Mouse (Mus musculus) midbrain, embryonic 14.5 days (tissue): ENCODE results near the gene Ankrd49. TPM values are rescaled to one million over a fixed set of nuclear protein-coding genes. Genes with fewer than 3 reads are reported as not detected.
A peak's percentile ranks its signal among the peaks of the same experiment; 100 is the strongest.

Experiments
- ATAC-seq: fragments of 200-750 bp; cut with Nextera tagmentation; 2 replicates; pipeline ENCODE4 v1.8.0; 2017; ENCODE audit warnings: moderate number of reproducible peaks, moderate library complexity; ENCODE audit not compliant: low FRiP score, low TSS enrichment
- DNase-seq: peaks from one replicate; pipeline ENCODE4 v3.0.0-alpha.2; 2015
- H3K27ac ChIP-seq: fragments of 300-500 bp; sonication (generic); replicated peaks from 2 replicates; pipeline ENCODE4 v1.5.1; 2014; ENCODE audit warnings: mild to moderate bottlenecking, low read depth, low read length, moderate library complexity
- H3K27me3 ChIP-seq: fragments of 300-500 bp; sonication (generic); 2 replicates; pipeline ENCODE4 v1.6.1; 2014; ENCODE audit warnings: low read length, control low read depth, mixed read lengths; ENCODE audit not compliant: control insufficient read depth, insufficient read depth
- H3K36me3 ChIP-seq: fragments of 300-500 bp; sonication (generic); 2 replicates; pipeline ENCODE4 v1.6.1; 2014; ENCODE audit warnings: low read length, control low read depth; ENCODE audit not compliant: control insufficient read depth, insufficient read depth
- H3K4me1 ChIP-seq: fragments of 300-500 bp; sonication (generic); 2 replicates; pipeline ENCODE4 v1.6.1; 2014; ENCODE audit warnings: mild to moderate bottlenecking, antibody characterized with exemption, low read length, control low read depth; ENCODE audit not compliant: control insufficient read depth, insufficient read depth
- H3K4me2 ChIP-seq: fragments of 300-500 bp; sonication (generic); 2 replicates; pipeline ENCODE4 v1.6.1; 2014; ENCODE audit warnings: mild to moderate bottlenecking, low read length, moderate library complexity
- H3K4me3 ChIP-seq: fragments of 300-500 bp; sonication (generic); replicated peaks from 2 replicates; pipeline ENCODE4 v1.5.1; 2014; ENCODE audit warnings: low read depth, low read length
- H3K9ac ChIP-seq: fragments of 300-500 bp; sonication (generic); replicated peaks from 2 replicates; pipeline ENCODE4 v1.6.1; 2014; ENCODE audit warnings: mild to moderate bottlenecking, low read length, moderate library complexity
- H3K9me3 ChIP-seq: fragments of 300-500 bp; sonication (generic); 2 replicates; pipeline ENCODE4 v1.6.1; 2016; ENCODE audit warnings: low read length, control low read depth, mixed read lengths; ENCODE audit not compliant: control insufficient read depth
- WGBS: fragments of 180-500 bp; shearing (Covaris S2); extraction: QIAGEN DNeasy Blood & Tissue Kit; methylation state at CpG from one replicate; pipeline ENCODE4 v1.1.7; 2014; 5-methylcytosine and 5-hydroxymethylcytosine counted together
- polyA plus RNA-seq: library from polyadenylated mRNA; unstranded; fragments of >200 nt; fragmentation: Nextera tagmentation; extraction: Ambion mirVana; gene quantifications from 2 replicates; pipeline ENCODE4 v1.2.1, GENCODE M21; 2014

Ankrd49 gene
- polyA plus RNA-seq, 1 experiment from 2014 or later, result 35.4 TPM

- Histone ChIP-seq H3K9ac (no peak overlapping the region), H3K4me1 (0 out of 2 replicates have a peak, but pooled peaks cover 6% of the 10 kb centered on the region), H3K27ac (no peak overlapping the region), H3K27me3 (peaks cover 9% of the 10 kb centered on the region), H3K4me2 (no peak overlapping the region), H3K4me3 (no peak overlapping the region), H3K9me3 (no peaks in the 10 kb centered on the region), H3K36me3 (no peaks in the 10 kb centered on the region)
- ATAC-seq (no peak), DNase-seq (no peak)
Measured at GRCm38 (mm10) chr9:14753947-14754346, 30.7 kb downstream of the Ankrd49 start.

GRCm38 (mm10) chr9:14752001-14752522 is 32.6 kb downstream of the Ankrd49 start, which contains the start of gene Fut4:
Gene Fut4, minus strand, starts transcription at chr9:14752393.
- no peaks in the 10 kb centered on the region for H3K9me3 ChIP-seq
- H3K4me3 ChIP-seq, result peak within 1 kb of the TSS; percentile 47
- H3K27ac ChIP-seq, result no peak within 1 kb of the TSS
- H3K9ac ChIP-seq, result peak within 1 kb of the TSS; percentile 64
- under 1% methylated on average over 28 of the region's 28 CpGs for WGBS
- H3K4me1 ChIP-seq, result 0 out of 2 replicates have a peak, but pooled peaks cover 6% of the 10 kb centered on the region
- no peaks in the 10 kb centered on the region for H3K36me3 ChIP-seq
- H3K4me2 ChIP-seq, result peak within 1 kb of the TSS; percentile 72
- ATAC-seq (peak; percentile 82), DNase-seq (peak; percentile 71)
- peaks cover 9% of the 10 kb centered on the region for H3K27me3 ChIP-seq

GRCm38 (mm10) chr9:14751503-14752000 is 33.1 kb downstream of the Ankrd49 start:
- Histone ChIP-seq H3K4me3 (peak overlapping the region; percentile 47), H3K36me3 (no peaks in the 10 kb centered on the region), H3K9me3 (no peaks in the 10 kb centered on the region), H3K4me2 (peak overlapping the region; percentile 72), H3K9ac (peak overlapping the region; percentile 64), H3K4me1 (0 out of 2 replicates have a peak, but pooled peaks cover 6% of the 10 kb centered on the region), H3K27ac (no peak overlapping the region), H3K27me3 (peaks cover 9% of the 10 kb centered on the region)
- peak; percentile 67 for DNase-seq
- ATAC-seq, result peak; percentile 72
- WGBS, result under 1% methylated on average over 50 of the region's 50 CpGs

GRCm38 (mm10) chr9:14750901-14751502 is 33.7 kb downstream of the Ankrd49 start:
- Histone ChIP-seq H3K9me3 (no peaks in the 10 kb centered on the region), H3K36me3 (no peaks in the 10 kb centered on the region), H3K9ac (peak overlapping the region; percentile 64), H3K4me2 (peak overlapping the region; percentile 72), H3K27me3 (peaks cover 9% of the 10 kb centered on the region), H3K4me3 (peak overlapping the region; percentile 47), H3K27ac (no peak overlapping the region), H3K4me1 (0 out of 2 replicates have a peak, but pooled peaks cover 6% of the 10 kb centered on the region)
- DNase-seq (no peak), ATAC-seq (peak; percentile 46)
- 58% methylated on average over 42 of the region's 42 CpGs for WGBS

GRCm38 (mm10) chr9:14740151-14740924 is 44.3 kb downstream of the Ankrd49 start, which contains the start of gene Piwil4:
Gene Piwil4, minus strand, starts transcription at chr9:14740733.
- H3K9ac ChIP-seq, result no peak within 1 kb of the TSS
- no peak within 1 kb of the TSS for H3K27ac ChIP-seq
- H3K4me3 ChIP-seq, result no peak within 1 kb of the TSS
- WGBS, result 86% methylated on average over 19 of the region's 19 CpGs
- H3K9me3 ChIP-seq, result no peaks in the 10 kb centered on the region
- no peaks in the 10 kb centered on the region for H3K4me1 ChIP-seq
- H3K4me2 ChIP-seq, result no peak within 1 kb of the TSS
- no peaks in the 10 kb centered on the region for H3K27me3 ChIP-seq
- ATAC-seq (no peak), DNase-seq (no peak)
- H3K36me3 ChIP-seq, result no peaks in the 10 kb centered on the region

- H3K9me3 ChIP-seq, result no peaks in the 10 kb centered on the region
- H3K36me3 ChIP-seq, result no peaks in the 10 kb centered on the region
- H3K27me3 ChIP-seq, result no peaks in the 10 kb centered on the region
- H3K4me2 ChIP-seq, result no peak overlapping the region
- H3K27ac ChIP-seq, result no peak overlapping the region
- 90% methylated on average over 4 of the region's 4 CpGs for WGBS
- no peaks in the 10 kb centered on the region for H3K4me1 ChIP-seq
- H3K4me3 ChIP-seq, result no peak overlapping the region
- no peak for ATAC-seq
- H3K9ac ChIP-seq, result no peak overlapping the region
- DNase-seq, result no peak
Measured at GRCm38 (mm10) chr9:14739498-14740150, 45.0 kb downstream of the Ankrd49 start.

GRCm38 (mm10) chr9:14730941-14731541 is 53.6 kb downstream of the Ankrd49 start:
- ATAC-seq (no peak), DNase-seq (no peak)
- 62% methylated on average over 9 of the region's 9 CpGs for WGBS
- no peak overlapping the region for H3K4me3 ChIP-seq
- no peaks in the 10 kb centered on the region for H3K4me1 ChIP-seq
- no peak overlapping the region for H3K9ac ChIP-seq
- H3K9me3 ChIP-seq, result no peaks in the 10 kb centered on the region
- H3K27me3 ChIP-seq, result no peaks in the 10 kb centered on the region
- H3K36me3 ChIP-seq, result no peaks in the 10 kb centered on the region
- H3K27ac ChIP-seq, result no peak overlapping the region
- H3K4me2 ChIP-seq, result no peak overlapping the region
